26 mouse cellular contexts compared by ENCODE assay signal in the genomic region with DNA sequence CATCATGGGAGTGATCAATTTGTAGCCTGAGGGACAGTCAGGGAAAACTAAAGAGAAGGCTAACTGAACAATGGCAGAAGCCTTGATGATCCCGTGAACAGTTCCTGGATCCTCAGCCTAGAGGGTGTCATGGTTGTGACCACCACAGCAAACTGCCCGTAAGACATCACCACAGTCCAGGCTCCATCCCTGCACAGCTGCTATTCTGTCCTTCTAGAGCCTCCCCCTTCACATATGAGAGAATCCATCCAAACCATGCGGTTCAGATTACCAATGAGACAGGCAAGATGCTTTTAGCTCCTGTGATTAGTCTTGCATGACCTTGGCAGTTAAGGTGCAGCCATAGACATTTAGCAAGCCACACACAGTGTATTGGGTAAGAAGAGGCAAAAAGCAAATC.
"Had no signal": no experiment of that assay in that cellular context is flagged by ENCODE, and none has a peak within 500 bp of the region (broad histone marks: within the 10 kb centered on the region; RNA-seq: fewer than 3 reads in every experiment).

No protein-coding gene starts in this region.

- H3K4me2 ChIP-seq: heart, embryonic 12.5 days; hindbrain, embryonic 12.5 days; hindbrain, embryonic 14.5 days; intestine, embryonic 15.5 days; limb, embryonic 12.5 days; liver, embryonic 11.5 days; liver, embryonic 13.5 days; liver, embryonic 15.5 days had no signal

- H3K27me3 ChIP-seq: hindbrain, embryonic 12.5 days; intestine, embryonic 15.5 days; limb, embryonic 12.5 days; liver, embryonic 13.5 days; liver, embryonic 15.5 days had no signal

- H3K4me3 ChIP-seq: gastrocnemius, adult 2 months; heart, embryonic 10.5 days; heart, embryonic 12.5 days; hindbrain, embryonic 10.5 days; hindbrain, embryonic 12.5 days; intestine, embryonic 15.5 days; left cerebral cortex, adult 2 months; limb, embryonic 10.5 days; limb, embryonic 12.5 days; liver, embryonic 13.5 days; liver, embryonic 15.5 days had no signal

- H3K9me3 ChIP-seq: heart, embryonic 10.5 days; heart, embryonic 12.5 days; hindbrain, embryonic 10.5 days; hindbrain, embryonic 12.5 days; intestine, embryonic 15.5 days; limb, embryonic 10.5 days; liver, embryonic 13.5 days; liver, embryonic 15.5 days had no signal

- H3K27ac ChIP-seq: gastrocnemius, adult 2 months; heart, embryonic 10.5 days; hindbrain, embryonic 10.5 days; hindbrain, embryonic 12.5 days; hindbrain, embryonic 14.5 days; intestine, embryonic 15.5 days; left cerebral cortex, adult 2 months; limb, embryonic 10.5 days; limb, embryonic 12.5 days; liver, embryonic 13.5 days; liver, embryonic 15.5 days had no signal

- ATAC-seq: forebrain, embryonic 16.5 days; hindbrain, embryonic 16.5 days; inflammation-experienced regulatory T-cells, adult 6 months; intestine, embryonic 15.5 days; intestine, postnatal 0 days had no signal

- H3K9ac ChIP-seq: heart, embryonic 12.5 days; hindbrain, embryonic 12.5 days; hindbrain, embryonic 14.5 days; intestine, embryonic 15.5 days; limb, embryonic 12.5 days; liver, embryonic 13.5 days; liver, embryonic 15.5 days had no signal

- H3K36me3 ChIP-seq: heart, embryonic 10.5 days; heart, embryonic 12.5 days; hindbrain, embryonic 10.5 days; hindbrain, embryonic 12.5 days; intestine, embryonic 15.5 days; limb, embryonic 10.5 days; limb, embryonic 12.5 days; liver, embryonic 13.5 days; liver, embryonic 15.5 days had no signal

- DNase-seq: gastrocnemius, adult 2 months; gastrocnemius, postnatal 10 days; gastrocnemius, postnatal 25 days; heart, adult 18-20 months; heart, postnatal 10 days; heart, postnatal 4 days; kidney, adult 8-10 months; kidney, postnatal 14 days; kidney, postnatal 36 days; liver; liver, embryonic 13.5 days had no signal

- H3K4me1 ChIP-seq: heart, embryonic 10.5 days; heart, embryonic 12.5 days; hindbrain, embryonic 12.5 days; intestine, embryonic 15.5 days; limb, embryonic 12.5 days; liver, embryonic 13.5 days; liver, embryonic 15.5 days had no signal
